Mouse (Mus musculus): ENCODE results near the gene Rtn4ip1. TPM values are rescaled to one million over a fixed set of nuclear protein-coding genes. Genes with fewer than 3 reads are reported as not detected.

Rtn4ip1 gene
- total and polyA plus RNA-seq, 3 experiments = 11.6 to 23.5 TPM; not detected in 1

- no peak overlapping the region for H3K27ac ChIP-seq (ENCODE audit: control insufficient read depth, low read depth, low read length)
- no peaks in the 10 kb centered on the region for H3K79me2 ChIP-seq (ENCODE audit: control insufficient read depth, insufficient read depth, low read length, poor library complexity)
- no peak overlapping the region for H3K9ac ChIP-seq (ENCODE audit: control insufficient read depth, low read depth, low read length, poor library complexity, severe bottlenecking)
- H3K4me1 ChIP-seq (ENCODE audit: control insufficient read depth in 1 of 2, insufficient read depth in 2 of 2, low read length in 2 of 2) = no peaks in the 10 kb centered on the region
- no peaks in the 10 kb centered on the region for H3K9me3 ChIP-seq (replicated peaks; ENCODE audit: insufficient read depth, low read length)
- TF ChIP-seq MAFK (IDR thresholded peaks at IDR 0.05; ENCODE audit: borderline replicate concordance, low read depth, low read length) (no peak), GATA1 (IDR thresholded peaks at IDR 0.05; ENCODE audit: low read depth, low read length) (no peak), TAL1 (IDR thresholded peaks at IDR 0.05; ENCODE audit: low read length) (no peak), KAT2A (conservative IDR thresholded peaks at IDR 0.05; ENCODE audit: low read depth, low read length) (no peak), ETS1 (IDR thresholded peaks at IDR 0.05; ENCODE audit: low read depth, low read length) (no peak), MYB (IDR thresholded peaks at IDR 0.05; ENCODE audit: low read depth, low read length) (no peak), HCFC1 (IDR thresholded peaks at IDR 0.05; ENCODE audit: low read depth, low read length) (no peak), SMC3 (IDR thresholded peaks at IDR 0.05; ENCODE audit: low read depth, low read length) (no peak), RCOR1 (IDR thresholded peaks at IDR 0.05; ENCODE audit: low read depth, low read length) (no peak), E2F4 (IDR thresholded peaks at IDR 0.05; ENCODE audit: borderline replicate concordance, low read depth, low read length) (no peak), BHLHE40 (IDR thresholded peaks at IDR 0.05; ENCODE audit: borderline replicate concordance, low read depth, low read length) (no peak), CHD2 (IDR thresholded peaks at IDR 0.05; ENCODE audit: low read length) (no peak), MAZ (IDR thresholded peaks at IDR 0.05; ENCODE audit: low read depth, low read length) (no peak), MXI1 (IDR thresholded peaks at IDR 0.05; ENCODE audit: low read depth, low read length) (no peak), ZMIZ1 (IDR thresholded peaks at IDR 0.05; ENCODE audit: low read depth, low read length) (no peak), ZC3H11A (IDR thresholded peaks at IDR 0.05; ENCODE audit: low read depth, low read length) (no peak), ZNF384 (IDR thresholded peaks at IDR 0.05; ENCODE audit: low read depth, low read length) (no peak), POLR2A (IDR thresholded peaks at IDR 0.05; ENCODE audit: control insufficient read depth in 1 of 2, insufficient read depth in 1 of 2, low read depth in 1 of 2, low read length in 2 of 2, poor library complexity in 1 of 2) (no peak)
- peaks cover 0 to 2% of the 10 kb centered on the region in 2 experiments; a peak in 2 of 4 replicates for H3K36me3 ChIP-seq (ENCODE audit: control insufficient read depth in 1 of 2, insufficient read depth in 2 of 2, low read length in 2 of 2)
- no peaks in the 10 kb centered on the region for H3K27me3 ChIP-seq (ENCODE audit: control insufficient read depth in 1 of 2, insufficient read depth in 2 of 2, low read length in 2 of 2)
- no peak overlapping the region for H3K4me3 ChIP-seq (ENCODE audit: control insufficient read depth in 1 of 2, insufficient read depth in 1 of 2, low read depth in 2 of 2, low read length in 2 of 2)
- no peak for DNase-seq (ENCODE audit: low read depth, low spot score)
These were observed 37.6 kb downstream of the Rtn4ip1 start for GRCm38 (mm10) chr10:43939136-43939662.

DNA sequence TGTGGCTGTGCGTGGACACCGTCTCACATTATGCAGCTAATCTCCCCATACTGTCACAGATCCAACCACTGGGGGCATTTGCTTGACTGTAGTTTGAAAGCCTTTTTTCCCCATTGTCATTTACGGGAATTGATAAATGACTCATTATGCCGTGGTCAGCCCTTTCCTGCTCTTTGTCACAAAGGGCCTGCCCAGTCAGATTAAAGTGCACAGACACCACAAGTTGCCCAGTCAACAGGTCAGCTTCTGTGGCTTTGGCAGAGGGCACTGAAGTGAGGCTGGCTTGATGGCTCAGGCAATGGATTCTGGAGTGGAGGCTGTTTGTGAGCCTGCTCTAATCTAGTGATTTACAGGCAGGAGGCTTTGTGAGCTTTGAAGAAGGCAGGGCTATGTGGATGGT lies 42.1 kb downstream of the Rtn4ip1 start:
- H3K27ac ChIP-seq (ENCODE audit: control insufficient read depth, low read depth, low read length) = no peak overlapping the region
- no peak for DNase-seq (ENCODE audit: low read depth, low spot score)
- H3K9ac ChIP-seq (ENCODE audit: control insufficient read depth, low read depth, low read length, poor library complexity, severe bottlenecking) = no peak overlapping the region
- H3K79me2 ChIP-seq (ENCODE audit: control insufficient read depth, insufficient read depth, low read length, poor library complexity) = no peaks in the 10 kb centered on the region
- peaks cover 0 to 1% of the 10 kb centered on the region in 2 experiments; a peak in 1 of 4 replicates for H3K36me3 ChIP-seq (ENCODE audit: control insufficient read depth in 1 of 2, insufficient read depth in 2 of 2, low read length in 2 of 2)
- no peaks in the 10 kb centered on the region for H3K27me3 ChIP-seq (ENCODE audit: control insufficient read depth in 1 of 2, insufficient read depth in 2 of 2, low read length in 2 of 2)
- no peaks in the 10 kb centered on the region for H3K4me1 ChIP-seq (ENCODE audit: control insufficient read depth in 1 of 2, insufficient read depth in 2 of 2, low read length in 2 of 2)
- no peak overlapping the region for H3K4me3 ChIP-seq (ENCODE audit: control insufficient read depth in 1 of 2, insufficient read depth in 1 of 2, low read depth in 2 of 2, low read length in 2 of 2)
- TF ChIP-seq SMC3 (IDR thresholded peaks at IDR 0.05; ENCODE audit: low read depth, low read length) (no peak), MEF2A (IDR thresholded peaks at IDR 0.05; ENCODE audit: extremely low read depth, insufficient replicate concordance, low read depth, low read length, poor library complexity, severe bottlenecking) (no peak), ELF1 (IDR thresholded peaks at IDR 0.05; ENCODE audit: low read depth, low read length) (no peak)
- no peaks in the 10 kb centered on the region for H3K9me3 ChIP-seq (replicated peaks; ENCODE audit: insufficient read depth, low read length)
